Mouse (Mus musculus): ENCODE results near the gene 4930404N11Rik. TPM values are rescaled to one million over a fixed set of nuclear protein-coding genes. Genes with fewer than 3 reads are reported as not detected.
A peak's percentile ranks its signal among the peaks of the same experiment; 100 is the strongest.

Gene 4930404N11Rik
- polyA plus RNA-seq, 1 experiment from 2014 or later: not detected

GRCm38 (mm10) chr10:81410350-81410749 is 44.7 kb upstream of the 4930404N11Rik start:
- no peak overlapping the region for H3K9ac ChIP-seq (ENCODE audit: low read length)
- H3K4me1 ChIP-seq (ENCODE audit: control insufficient read depth, insufficient read depth, low read length): peaks cover 35% of the 10 kb centered on the region
- H3K27ac ChIP-seq (ENCODE audit: low read depth, low read length): no peak overlapping the region
- ATAC-seq (ENCODE audit: low FRiP score): no peak
- H3K27me3 ChIP-seq (ENCODE audit: control insufficient read depth, insufficient read depth, low read length): peaks cover 29% of the 10 kb centered on the region
- no peaks in the 10 kb centered on the region for H3K9me3 ChIP-seq (ENCODE audit: control insufficient read depth, low read length)
- no peak overlapping the region for H3K4me2 ChIP-seq
- no peak overlapping the region for H3K4me3 ChIP-seq (ENCODE audit: low read depth, low read length)
- WGBS: 61% methylated on average over 4 of the region's 4 CpGs
- H3K36me3 ChIP-seq (ENCODE audit: control insufficient read depth, insufficient read depth, low read length): no peaks in the 10 kb centered on the region
- DNase-seq (ENCODE audit: low spot score, missing footprints): no peak

GRCm38 (mm10) chr10:81409330-81409729 is 43.7 kb upstream of the 4930404N11Rik start:
- Histone ChIP-seq H3K4me2 (no peak overlapping the region), H3K4me3 (ENCODE audit: low read depth, low read length) (no peak overlapping the region), H3K9me3 (ENCODE audit: control insufficient read depth, low read length) (no peaks in the 10 kb centered on the region), H3K27me3 (ENCODE audit: control insufficient read depth, insufficient read depth, low read length) (peaks cover 35% of the 10 kb centered on the region), H3K4me1 (ENCODE audit: control insufficient read depth, insufficient read depth, low read length) (peaks cover 32% of the 10 kb centered on the region), H3K27ac (ENCODE audit: low read depth, low read length) (no peak overlapping the region), H3K36me3 (ENCODE audit: control insufficient read depth, insufficient read depth, low read length) (no peaks in the 10 kb centered on the region), H3K9ac (ENCODE audit: low read length) (no peak overlapping the region)
- 13% methylated on average over 8 of the region's 8 CpGs for WGBS
- ATAC-seq (ENCODE audit: low FRiP score) (no peak), DNase-seq (ENCODE audit: low spot score, missing footprints) (no peak)

GRCm38 (mm10) chr10:81408871-81409291 is 43.3 kb upstream of the 4930404N11Rik start:
- H3K4me3 ChIP-seq (ENCODE audit: low read depth, low read length): no peak overlapping the region
- H3K4me1 ChIP-seq (ENCODE audit: control insufficient read depth, insufficient read depth, low read length): peaks cover 28% of the 10 kb centered on the region
- peaks cover 39% of the 10 kb centered on the region for H3K27me3 ChIP-seq (ENCODE audit: control insufficient read depth, insufficient read depth, low read length)
- ATAC-seq (ENCODE audit: low FRiP score): peak; percentile 43
- 11% methylated on average over 9 of the region's 9 CpGs for WGBS
- no peak overlapping the region for H3K27ac ChIP-seq (ENCODE audit: low read depth, low read length)
- H3K9ac ChIP-seq (ENCODE audit: low read length): no peak overlapping the region
- peak; percentile 97 for DNase-seq (ENCODE audit: low spot score, missing footprints)
- no peaks in the 10 kb centered on the region for H3K9me3 ChIP-seq (ENCODE audit: control insufficient read depth, low read length)
- no peaks in the 10 kb centered on the region for H3K36me3 ChIP-seq (ENCODE audit: control insufficient read depth, insufficient read depth, low read length)
- H3K4me2 ChIP-seq: no peak overlapping the region

- H3K27me3 ChIP-seq (ENCODE audit: control insufficient read depth, insufficient read depth, low read length): peaks cover 40% of the 10 kb centered on the region
- WGBS: 44% methylated on average over 13 of the region's 13 CpGs
- H3K9me3 ChIP-seq (ENCODE audit: control insufficient read depth, low read length): no peaks in the 10 kb centered on the region
- H3K4me1 ChIP-seq (ENCODE audit: control insufficient read depth, insufficient read depth, low read length): peaks cover 28% of the 10 kb centered on the region
- no peak overlapping the region for H3K4me3 ChIP-seq (ENCODE audit: low read depth, low read length)
- H3K9ac ChIP-seq (ENCODE audit: low read length): no peak overlapping the region
- no peak for DNase-seq (ENCODE audit: low spot score, missing footprints)
- no peaks in the 10 kb centered on the region for H3K36me3 ChIP-seq (ENCODE audit: control insufficient read depth, insufficient read depth, low read length)
- H3K27ac ChIP-seq (ENCODE audit: low read depth, low read length): no peak overlapping the region
- ATAC-seq (ENCODE audit: low FRiP score): no peak
- H3K4me2 ChIP-seq: no peak overlapping the region
Measured at GRCm38 (mm10) chr10:81408424-81408729, 42.8 kb upstream of the 4930404N11Rik start.

GRCm38 (mm10) chr10:81407539-81408423 is 42.2 kb upstream of the 4930404N11Rik start:
- ATAC-seq (ENCODE audit: low FRiP score) (no peak), DNase-seq (ENCODE audit: low spot score, missing footprints) (peak; percentile 88)
- no peak overlapping the region for H3K27ac ChIP-seq (ENCODE audit: low read depth, low read length)
- H3K27me3 ChIP-seq (ENCODE audit: control insufficient read depth, insufficient read depth, low read length): peaks cover 40% of the 10 kb centered on the region
- peaks cover 34% of the 10 kb centered on the region for H3K4me1 ChIP-seq (ENCODE audit: control insufficient read depth, insufficient read depth, low read length)
- peak overlapping the region; percentile 13 for H3K4me3 ChIP-seq (ENCODE audit: low read depth, low read length)
- peak overlapping the region; percentile 2; the same call in 1 of the 2 replicates for H3K9ac ChIP-seq (ENCODE audit: low read length)
- 28% methylated on average over 31 of the region's 31 CpGs for WGBS
- no peaks in the 10 kb centered on the region for H3K9me3 ChIP-seq (ENCODE audit: control insufficient read depth, low read length)
- no peaks in the 10 kb centered on the region for H3K36me3 ChIP-seq (ENCODE audit: control insufficient read depth, insufficient read depth, low read length)
- H3K4me2 ChIP-seq: peak overlapping the region; percentile 12; the same call in 1 of the 2 replicates

GRCm38 (mm10) chr10:81406504-81407440 is 41.2 kb upstream of the 4930404N11Rik start:
- peaks cover 44% of the 10 kb centered on the region for H3K4me1 ChIP-seq (ENCODE audit: control insufficient read depth, insufficient read depth, low read length)
- H3K4me2 ChIP-seq: peak overlapping the region; percentile 12; the same call in 1 of the 2 replicates
- H3K27ac ChIP-seq (ENCODE audit: low read depth, low read length): no peak overlapping the region
- peak overlapping the region; percentile 13 for H3K4me3 ChIP-seq (ENCODE audit: low read depth, low read length)
- DNase-seq (ENCODE audit: low spot score, missing footprints) (no peak), ATAC-seq (ENCODE audit: low FRiP score) (no peak)
- H3K9ac ChIP-seq (ENCODE audit: low read length): peak overlapping the region; percentile 30; the same call in 1 of the 2 replicates
- 23% methylated on average over 24 of the region's 24 CpGs for WGBS
- H3K36me3 ChIP-seq (ENCODE audit: control insufficient read depth, insufficient read depth, low read length): no peaks in the 10 kb centered on the region
- H3K27me3 ChIP-seq (ENCODE audit: control insufficient read depth, insufficient read depth, low read length): peaks cover 40% of the 10 kb centered on the region
- H3K9me3 ChIP-seq (ENCODE audit: control insufficient read depth, low read length): no peaks in the 10 kb centered on the region

- Histone ChIP-seq H3K27ac (ENCODE audit: low read depth, low read length) (no peak overlapping the region), H3K9ac (ENCODE audit: low read length) (no peak overlapping the region), H3K4me3 (ENCODE audit: low read depth, low read length) (no peak overlapping the region), H3K4me1 (ENCODE audit: control insufficient read depth, insufficient read depth, low read length) (peaks cover 51% of the 10 kb centered on the region), H3K9me3 (ENCODE audit: control insufficient read depth, low read length) (no peaks in the 10 kb centered on the region), H3K27me3 (ENCODE audit: control insufficient read depth, insufficient read depth, low read length) (peaks cover 41% of the 10 kb centered on the region), H3K4me2 (no peak overlapping the region), H3K36me3 (ENCODE audit: control insufficient read depth, insufficient read depth, low read length) (no peaks in the 10 kb centered on the region)
- WGBS: 43% methylated on average over 13 of the region's 13 CpGs
- ATAC-seq (ENCODE audit: low FRiP score) (no peak), DNase-seq (ENCODE audit: low spot score, missing footprints) (no peak)
Measured at GRCm38 (mm10) chr10:81405588-81406201, 40.1 kb upstream of the 4930404N11Rik start.

- Histone ChIP-seq H3K4me3 (ENCODE audit: low read depth, low read length) (no peak overlapping the region), H3K4me1 (ENCODE audit: control insufficient read depth, insufficient read depth, low read length) (peaks cover 56% of the 10 kb centered on the region), H3K27me3 (ENCODE audit: control insufficient read depth, insufficient read depth, low read length) (peaks cover 45% of the 10 kb centered on the region), H3K36me3 (ENCODE audit: control insufficient read depth, insufficient read depth, low read length) (no peaks in the 10 kb centered on the region), H3K4me2 (no peak overlapping the region), H3K9me3 (ENCODE audit: control insufficient read depth, low read length) (no peaks in the 10 kb centered on the region), H3K27ac (ENCODE audit: low read depth, low read length) (no peak overlapping the region), H3K9ac (ENCODE audit: low read length) (no peak overlapping the region)
- WGBS: 65% methylated on average over 18 of the region's 18 CpGs
- no peak for ATAC-seq (ENCODE audit: low FRiP score)
- DNase-seq (ENCODE audit: low spot score, missing footprints): no peak
Measured at GRCm38 (mm10) chr10:81404720-81405119, 39.1 kb upstream of the 4930404N11Rik start.
